Mouse (Mus musculus) ZHBTc4 (cell line): ENCODE measurements around the gene Ric8a.
"Not testable (repeated sequence)": the region's sequence is repeated elsewhere in the genome, so short reads cannot be mapped to it uniquely, and the experiment has no call there.

Source experiments
- DNase-seq: peaks from one replicate; pipeline ENCODE4 v3.0.0-alpha.2; 2011; ENCODE audit warnings: low read depth, low spot score

Gene Ric8a

DNA sequence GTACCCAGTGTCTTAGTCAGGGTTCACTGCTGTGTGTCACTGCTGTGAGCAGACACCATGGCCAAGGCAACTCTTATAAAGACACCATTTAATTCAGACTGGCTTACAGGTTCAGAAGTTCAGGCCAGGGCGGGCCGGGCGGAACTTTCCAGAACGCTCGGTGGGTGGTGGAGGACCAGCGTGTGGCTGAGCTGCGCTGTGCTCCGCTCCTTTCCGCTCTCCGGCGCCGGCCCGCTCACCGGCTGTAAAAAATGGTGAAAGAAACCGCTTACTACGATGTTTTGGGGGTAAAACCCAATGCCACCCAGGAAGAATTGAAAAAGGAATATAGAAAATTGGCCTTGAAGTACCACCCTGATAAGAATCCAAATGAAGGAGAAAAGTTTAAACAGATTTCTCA, 33.9 kb downstream of the Ric8a start:
- not testable (repeated sequence) for DNase-seq

DNA sequence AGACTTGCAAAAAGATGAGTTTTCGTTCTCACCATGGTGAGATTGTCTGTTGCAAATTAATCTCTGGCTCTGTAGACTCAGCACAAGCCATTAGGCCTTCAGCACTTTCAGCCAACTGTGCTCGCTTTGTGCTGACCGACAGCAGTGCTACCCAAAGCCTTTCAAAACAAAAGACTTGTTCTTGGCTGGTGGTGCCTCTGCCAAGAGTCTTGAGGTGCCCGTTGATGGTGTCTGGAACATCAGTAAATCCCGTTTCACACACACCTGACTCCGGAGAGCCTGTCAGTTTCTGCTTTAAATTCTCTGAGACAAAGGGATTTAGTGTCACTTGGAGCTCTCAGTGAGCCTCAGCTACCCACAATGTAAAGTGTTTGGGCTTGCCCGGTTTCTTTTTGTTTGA, 37.3 kb downstream of the Ric8a start:
- DNase-seq: no peak

DNA sequence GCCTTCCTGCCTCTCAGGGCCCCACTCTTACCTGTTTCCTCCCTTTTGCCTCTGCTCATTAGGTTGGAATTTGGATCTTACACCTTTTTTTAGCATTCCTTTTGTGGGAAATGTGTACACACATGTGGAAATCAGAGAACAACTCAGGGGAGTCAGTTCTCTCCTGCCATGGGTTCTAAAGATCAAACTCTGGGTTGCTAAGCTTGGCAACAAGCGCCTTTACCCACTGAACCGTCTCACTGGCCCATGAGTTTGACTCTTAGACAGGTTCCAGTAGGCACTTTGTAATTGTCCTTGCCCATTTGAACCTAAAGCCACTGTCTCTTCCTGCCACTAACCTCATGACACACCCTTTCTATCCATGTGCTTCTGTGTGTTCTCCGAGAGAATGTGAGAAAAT, 37.9 kb downstream of the Ric8a start:
- DNase-seq: no peak

DNA sequence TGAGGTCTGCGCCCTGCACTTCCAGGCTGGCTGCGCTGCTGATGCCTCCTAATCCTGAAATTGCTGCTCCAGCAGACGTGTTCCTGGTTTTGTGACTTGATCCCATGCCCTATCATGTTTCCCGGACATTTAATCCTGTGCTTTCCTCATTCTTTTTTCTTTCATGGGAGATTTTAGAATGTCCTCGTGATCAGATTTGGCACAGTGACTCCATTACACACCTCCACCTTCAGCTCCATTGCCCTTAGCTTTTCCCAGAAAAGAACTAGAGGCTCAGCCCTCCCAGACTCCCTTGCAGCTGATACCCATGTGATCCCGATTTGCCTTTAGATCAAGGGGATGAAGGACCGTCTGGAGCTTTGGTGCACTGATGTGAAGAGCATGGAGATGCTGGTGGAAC, 41.1 kb downstream of the Ric8a start:
- DNase-seq: no peak

DNA sequence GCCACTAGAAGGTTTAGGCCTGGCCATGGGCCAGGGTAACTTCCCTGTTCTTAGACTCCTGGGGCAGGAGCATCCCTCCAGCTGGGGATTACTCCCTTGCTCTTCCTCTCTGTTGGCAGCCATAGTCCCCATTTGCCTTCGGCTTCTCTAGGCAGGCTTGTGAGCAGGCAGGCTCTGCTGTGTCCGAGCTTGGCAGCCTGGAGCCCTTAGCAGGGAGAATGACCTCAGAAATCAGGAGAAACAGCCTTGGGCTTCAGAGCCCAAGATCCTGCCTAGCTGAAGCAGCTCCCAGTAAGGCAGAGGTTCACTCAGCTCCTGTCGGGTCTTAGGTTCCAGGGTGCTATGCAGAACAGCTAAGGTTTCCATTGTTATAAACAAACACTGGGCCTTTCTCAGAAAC, 42.4 kb downstream of the Ric8a start:
- DNase-seq: no peak

DNA sequence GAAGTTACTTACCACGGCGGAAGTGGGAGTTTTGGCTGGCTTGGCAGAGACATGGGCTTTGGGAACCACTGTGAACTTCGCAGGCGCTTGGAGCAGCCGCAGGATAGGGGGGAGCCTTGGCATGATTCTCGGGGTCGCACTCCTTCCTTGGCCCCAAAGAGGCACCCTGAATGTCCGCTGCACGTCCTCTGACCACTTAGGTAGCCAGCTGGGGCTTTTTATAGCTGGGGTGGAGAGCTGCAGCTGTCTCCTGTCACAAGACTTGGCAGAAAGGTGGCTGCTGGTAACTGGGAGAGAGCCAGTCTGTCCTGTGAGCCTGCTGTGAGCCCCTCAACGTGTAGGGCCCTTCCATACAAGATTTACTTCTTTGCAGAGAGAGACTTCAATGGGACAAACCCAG, 43.5 kb downstream of the Ric8a start, which contains the start of gene Cox8b:
Gene Cox8b (minus strand): TSS at position 227 of the 400 bp plus-strand sequence.
- DNase-seq: no peak

DNA sequence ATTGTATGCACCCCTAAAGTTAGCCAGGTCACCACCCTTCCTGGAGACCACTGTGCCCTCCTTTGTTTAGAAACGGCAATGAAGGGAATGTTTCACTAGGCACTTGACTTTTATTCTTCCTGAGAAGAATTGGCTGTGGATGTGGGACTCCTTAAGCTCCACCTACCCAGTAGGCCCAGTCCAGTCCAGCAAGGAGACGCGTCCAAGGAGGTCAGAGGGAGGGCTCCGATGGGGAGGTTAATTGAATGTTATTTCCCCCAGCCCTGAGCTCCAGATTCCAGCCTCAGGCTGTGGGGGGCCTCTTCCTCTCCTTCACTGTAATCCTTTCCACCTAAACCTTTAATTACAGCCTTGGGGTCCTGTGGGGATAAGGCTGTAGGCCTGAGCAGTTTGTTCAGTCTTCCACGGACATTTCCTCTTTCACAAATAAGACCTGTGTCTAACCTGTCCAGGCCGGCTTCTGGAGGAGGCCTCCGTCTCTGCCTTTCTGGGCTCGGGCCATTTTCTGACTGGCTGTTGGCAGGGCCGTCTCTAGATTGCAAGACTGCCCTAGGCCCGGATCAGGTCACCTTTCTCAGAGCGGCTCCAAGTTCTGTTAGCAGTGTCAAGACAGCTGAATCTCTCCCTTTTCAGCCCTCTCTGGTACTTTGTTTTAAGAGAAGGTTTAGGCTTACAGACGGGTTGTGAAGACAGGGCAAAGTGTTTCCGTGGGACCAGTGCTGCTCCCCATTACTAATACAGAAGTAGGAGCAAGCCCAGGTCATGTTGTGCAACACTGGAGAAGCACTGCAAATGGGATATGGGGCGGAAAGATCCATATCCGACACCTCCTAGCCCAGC, 45.5 kb downstream of the Ric8a start:
- DNase-seq: no peak

DNA sequence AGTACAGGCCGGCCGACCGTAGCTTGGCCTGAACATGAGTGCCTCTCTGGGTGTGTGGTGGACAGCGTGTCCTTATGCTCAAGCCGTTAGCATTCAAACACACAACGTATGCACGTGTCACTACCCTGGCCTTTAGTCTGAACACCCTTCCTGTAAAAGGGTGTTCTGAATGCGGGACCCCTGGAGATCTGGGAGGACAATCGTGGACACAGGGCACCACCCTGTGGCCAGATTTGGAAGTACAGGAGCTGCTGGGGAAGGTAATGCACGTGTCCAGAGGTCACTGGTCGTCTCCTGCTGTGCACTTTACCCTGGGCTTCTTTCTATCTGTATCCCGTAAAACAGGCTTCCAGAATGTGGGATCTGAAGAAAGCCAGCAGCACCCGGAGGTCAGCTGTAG, 46.5 kb downstream of the Ric8a start:
- DNase-seq: peak; percentile 93

DNA sequence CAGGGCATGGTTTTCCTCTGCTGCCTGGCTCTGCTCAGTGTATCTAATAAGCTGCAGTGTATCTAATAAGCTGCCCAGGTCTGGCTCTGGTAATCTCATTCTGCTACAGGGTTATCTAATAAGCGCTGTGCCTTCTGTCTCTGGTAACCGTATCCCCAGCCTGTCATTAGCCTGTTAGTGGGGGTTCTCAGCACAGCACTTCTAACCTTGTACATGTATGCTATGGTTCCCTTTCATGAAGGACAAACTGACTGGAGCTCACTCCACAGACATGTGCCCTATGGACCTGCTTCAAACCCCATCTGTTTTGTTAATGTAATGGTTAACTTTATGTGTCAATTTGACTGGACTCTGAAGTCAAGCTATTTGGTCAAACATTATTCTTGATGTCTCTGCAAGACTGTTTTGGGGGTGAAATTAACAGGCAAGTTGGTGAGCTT, 48.9 kb downstream of the Ric8a start:
- DNase-seq: no peak

DNA sequence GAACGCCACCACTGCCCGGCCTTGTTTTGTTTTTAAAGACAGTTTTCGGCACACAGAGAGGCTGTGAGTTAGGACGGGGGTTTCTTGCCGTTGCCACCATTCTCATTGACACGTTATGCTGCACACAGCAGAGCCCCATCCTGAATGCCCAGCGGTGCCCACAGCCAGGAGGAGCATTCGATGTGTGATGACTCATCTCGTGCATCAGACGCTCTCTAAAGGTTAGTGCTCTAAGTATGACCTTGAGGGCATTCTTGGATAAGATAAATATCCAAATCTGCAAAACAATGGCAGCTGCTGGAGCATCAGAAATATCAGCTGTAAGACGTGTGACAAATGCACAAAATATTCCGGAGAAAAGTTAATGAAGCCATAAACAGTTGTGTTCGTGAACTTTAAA, 50.4 kb downstream of the Ric8a start:
- DNase-seq: no peak

DNA sequence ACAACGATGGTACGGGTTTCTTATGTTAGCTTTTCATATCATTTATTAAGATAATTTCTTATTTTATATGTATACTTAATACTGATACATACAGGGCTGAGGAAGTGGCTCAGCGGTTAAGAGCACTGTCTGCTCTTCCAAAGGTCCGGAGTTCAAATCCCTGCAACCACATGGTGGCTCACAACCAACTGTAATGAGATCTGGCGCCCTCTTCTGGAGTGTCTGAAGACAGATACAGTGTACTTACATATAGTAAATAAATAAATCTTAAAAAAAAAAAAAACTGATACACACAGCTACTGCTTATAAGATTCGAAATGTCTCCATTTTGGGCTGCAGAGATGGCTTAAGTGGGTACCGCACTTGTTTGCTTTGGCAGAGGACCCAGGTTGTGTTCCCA, 50.9 kb downstream of the Ric8a start:
- no peak for DNase-seq

DNA sequence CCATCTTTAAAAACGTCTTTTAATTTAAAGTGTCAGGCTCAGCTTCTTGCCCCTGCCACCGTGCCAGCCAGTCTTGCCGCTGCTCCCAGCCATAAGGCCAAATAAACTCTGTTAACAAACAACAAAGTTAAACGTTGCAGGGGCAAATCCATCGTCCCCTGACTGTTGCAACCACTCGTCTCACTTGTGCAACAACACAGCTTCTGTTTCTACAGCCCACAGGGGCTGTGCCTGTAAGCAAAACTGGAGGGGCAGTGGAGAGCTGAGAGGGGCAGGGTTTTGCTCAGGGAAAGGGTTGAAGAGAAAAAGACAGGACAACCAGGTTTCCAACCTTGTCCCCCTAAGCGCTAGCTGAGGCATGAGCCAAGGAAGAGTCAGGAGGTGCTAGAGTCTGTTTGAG, 51.4 kb downstream of the Ric8a start:
- no peak for DNase-seq

DNA sequence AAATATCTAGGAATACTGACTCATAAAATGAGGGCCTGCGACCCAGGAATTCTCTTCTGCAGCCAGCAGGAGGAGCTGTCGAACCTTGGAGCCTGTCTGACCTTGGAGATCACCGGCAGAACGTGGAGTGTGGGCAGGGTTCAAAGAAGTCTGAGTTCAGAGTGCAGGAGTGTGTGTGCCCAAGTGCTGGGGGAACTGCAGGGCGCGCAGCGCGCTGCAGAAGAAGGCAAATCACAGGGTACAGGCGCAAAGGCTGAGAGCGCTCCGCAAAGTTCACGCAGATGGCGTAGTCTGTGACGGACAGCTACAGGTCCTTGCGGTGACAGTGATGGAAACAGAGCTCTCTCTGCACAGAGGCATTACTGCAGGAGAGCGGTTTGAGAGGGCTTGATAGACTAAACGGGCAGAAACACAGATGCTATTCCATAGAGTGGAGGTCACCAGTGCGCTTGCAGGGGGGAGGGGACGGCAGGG, 51.9 kb downstream of the Ric8a start:
- peak; percentile 96 for DNase-seq

DNA sequence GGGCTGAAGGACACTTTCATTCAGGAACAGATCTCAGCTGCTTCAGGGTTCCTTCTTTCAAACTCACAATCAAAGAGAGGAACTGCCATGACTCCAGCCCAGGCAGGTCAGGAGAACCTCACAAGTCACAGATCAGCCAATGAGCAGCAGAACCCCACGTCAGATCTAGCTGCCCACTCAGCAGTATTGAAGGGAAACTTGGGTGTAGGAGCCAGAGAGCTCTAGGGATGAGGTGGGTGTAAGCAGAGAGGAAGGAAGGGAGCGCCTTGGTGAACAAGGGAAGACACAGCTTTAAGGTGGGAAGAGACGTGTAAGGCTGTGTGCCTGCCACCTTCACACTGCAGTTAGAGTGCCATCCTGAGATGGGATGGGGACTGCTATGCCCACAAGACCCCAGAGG, 55.5 kb downstream of the Ric8a start:
- DNase-seq: no peak

DNA sequence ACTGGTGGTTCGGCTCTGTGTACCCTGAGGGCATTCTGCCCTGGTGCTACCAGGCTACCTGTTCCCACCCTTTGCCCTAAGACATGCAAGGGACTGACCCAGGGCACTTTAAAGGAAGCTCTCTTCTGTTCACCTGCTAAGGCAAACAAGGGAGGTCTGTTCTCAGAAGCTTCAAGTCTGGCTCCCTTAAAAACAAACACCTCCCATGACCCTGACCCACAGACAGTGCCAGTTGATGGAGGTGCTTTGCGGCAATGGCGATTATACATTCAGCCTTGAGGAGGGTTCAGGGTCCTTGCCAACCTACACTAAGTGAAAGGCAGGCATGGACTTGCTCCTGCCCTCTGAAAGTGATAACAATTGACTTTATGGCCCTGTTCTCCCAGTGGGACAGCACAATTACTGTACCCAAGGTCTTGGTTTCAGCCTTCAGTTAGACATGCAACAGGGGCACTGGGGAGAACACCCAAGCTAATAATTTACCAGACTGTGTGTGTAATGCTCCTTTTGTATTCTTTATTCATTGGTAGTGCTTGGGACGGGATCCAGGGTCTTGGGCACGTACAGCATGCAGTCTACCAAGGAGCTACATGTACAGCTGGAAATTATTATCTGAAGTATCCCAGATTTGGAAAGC, 56.2 kb downstream of the Ric8a start:
- DNase-seq: no peak
